Mouse (Mus musculus) thymus, adult 18-20 months (tissue): Measurements from ENCODE around the gene Tex35.

ENCODE experiments used
- DNase-seq, 2 experiments: peaks; one replicate each; pipeline ENCODE4 v3.0.0; 2022; ENCODE audit warnings: mixed read lengths in 2 of 2

Tex35 gene

DNA sequence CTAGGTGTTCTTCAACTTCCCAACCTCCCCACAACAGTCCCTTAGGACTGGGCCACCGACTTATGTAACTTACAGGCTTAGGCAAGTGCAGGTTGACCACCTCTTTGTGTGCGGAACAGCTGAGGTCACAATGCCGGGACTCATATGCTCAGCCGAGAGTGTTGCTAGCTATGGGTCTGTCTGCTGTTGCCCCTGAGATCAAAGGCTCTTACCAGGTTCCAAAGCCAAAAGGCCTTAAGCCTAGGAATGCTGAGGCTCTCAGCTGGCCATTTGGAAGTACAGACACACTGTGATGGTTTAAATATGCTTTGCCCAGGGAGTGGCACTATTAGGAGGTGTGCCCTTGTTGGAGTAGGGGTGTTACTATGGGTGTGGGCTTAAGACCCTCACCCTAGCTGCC is at the start of gene Tex35:
TSS of gene Tex35 (minus strand) at position 101 of the 400 bp plus-strand sequence.
- no peak for DNase-seq

DNA sequence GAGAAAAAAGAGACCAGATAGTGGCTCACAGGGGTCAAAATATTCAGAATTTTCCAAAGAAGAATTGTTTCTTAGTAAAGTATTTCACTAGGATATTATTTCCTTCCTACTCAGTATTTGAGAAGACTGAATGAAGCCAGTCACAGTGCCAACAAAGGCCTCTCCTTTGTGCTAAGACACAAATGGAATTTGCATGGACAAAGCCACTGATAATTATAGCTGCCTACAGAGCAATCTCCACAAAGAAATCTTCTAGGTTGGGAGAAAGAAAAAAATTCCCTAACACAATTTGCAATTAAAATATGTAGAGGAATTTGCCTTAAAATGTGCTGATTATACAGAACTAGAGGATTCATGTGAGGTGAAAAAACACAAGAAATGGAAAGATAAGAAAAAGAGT is 45.3 kb upstream of the Tex35 start:
- DNase-seq: no peak

DNA sequence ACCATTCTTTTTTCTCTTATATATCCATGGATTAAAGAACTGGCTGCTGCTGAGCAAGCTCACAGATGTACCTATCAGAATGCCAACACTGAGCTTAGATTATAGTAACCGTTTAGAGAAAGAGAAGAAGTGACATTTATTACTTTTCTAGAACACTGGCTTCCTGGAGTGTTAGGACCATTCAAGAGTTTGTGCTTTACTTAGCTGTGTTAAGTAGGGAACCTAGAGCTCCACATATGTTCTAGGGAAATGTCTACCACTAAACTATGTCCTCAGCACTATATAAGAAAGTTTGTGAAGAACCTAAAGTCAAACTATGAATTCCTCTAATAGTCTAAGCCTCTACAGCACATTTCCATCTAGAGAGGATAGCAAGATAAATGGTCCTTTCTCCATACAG is 41.6 kb upstream of the Tex35 start:
- no peak for DNase-seq

DNA sequence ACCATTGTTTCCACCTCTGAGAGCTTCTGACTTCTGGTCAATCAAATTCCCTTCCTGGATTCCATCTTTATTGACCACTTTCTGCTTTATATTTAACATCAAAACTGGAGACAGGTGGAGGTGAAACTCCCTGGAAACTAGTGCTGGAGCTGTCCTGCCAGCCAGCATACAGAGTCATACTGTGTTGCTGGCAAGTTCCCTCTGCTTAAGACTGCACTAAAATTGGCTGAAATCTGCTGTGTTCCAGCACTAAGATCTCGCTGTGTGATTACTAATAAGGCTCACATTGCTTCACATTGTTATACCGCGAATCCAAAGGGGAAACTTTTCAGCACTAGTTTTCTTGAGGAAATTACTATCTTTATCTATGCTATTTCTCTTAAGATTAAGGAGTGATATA is 36.1 kb upstream of the Tex35 start:
- no peak for DNase-seq

DNA sequence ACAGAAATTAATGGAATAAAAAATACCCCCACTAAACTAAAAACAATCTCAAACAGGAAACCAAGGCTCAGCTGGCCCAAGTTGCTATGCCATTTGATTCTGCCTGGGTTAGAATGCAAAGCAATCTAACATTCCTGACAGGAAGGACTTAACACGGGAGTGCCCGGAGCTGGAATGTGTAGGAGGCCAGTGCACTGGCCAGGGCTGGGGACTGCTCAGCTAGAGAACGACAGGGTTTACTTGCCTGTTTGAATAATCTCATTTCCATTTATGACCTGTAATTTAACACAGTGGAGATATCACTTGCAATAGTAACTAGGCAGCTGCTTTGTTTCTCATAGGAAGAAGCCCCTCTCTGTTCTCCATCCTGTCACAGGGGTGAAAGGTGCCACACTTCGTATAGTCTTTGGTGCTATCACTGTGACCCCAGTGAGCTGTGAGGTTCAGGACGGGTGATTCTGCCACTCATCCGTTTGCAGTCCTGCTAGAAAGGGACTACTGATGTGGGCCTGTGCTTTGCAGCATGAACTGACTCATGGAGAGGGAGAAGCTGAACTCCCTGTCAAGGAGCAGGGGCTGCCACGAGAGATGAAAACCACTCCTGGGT is 34.9 kb upstream of the Tex35 start:
- DNase-seq: no peak

DNA sequence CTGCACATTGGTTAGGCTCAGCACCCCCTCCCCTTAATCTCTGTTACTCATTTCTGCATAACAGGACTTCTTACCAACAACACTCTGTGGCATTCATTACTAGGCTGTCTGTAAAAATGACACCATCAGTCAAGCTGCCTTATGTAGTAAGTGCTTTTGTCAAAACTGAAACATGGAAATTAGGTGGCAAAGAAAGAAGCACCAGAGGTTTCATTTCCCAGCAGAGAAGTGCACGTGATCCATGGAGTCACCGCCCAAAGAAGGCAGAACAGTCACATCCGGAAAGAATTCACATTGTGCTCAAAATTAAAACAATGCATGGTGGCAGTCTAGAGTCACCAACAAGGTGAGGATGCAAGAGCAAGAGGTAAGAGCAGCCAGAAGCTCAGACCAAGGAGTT is 32.5 kb upstream of the Tex35 start:
- DNase-seq: no peak

DNA sequence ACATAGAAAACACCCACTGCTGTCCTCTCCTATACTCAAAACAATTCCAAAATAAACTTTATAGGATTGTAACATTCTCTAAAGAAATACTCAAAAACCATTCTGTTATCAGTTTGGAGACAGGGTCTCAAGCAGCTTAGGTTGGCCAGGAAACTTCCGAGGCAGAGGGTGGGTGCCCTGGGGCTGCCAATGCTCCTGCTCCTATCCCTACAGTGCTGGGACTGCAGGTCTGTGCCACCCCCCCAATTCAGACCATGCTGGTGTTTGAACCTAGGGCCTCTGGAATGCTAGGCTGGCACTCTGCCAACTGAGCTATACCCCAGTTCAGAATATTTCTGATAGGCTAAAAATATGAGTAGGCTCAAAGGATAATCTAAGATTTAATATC is 29.4 kb upstream of the Tex35 start:
- no peak for DNase-seq

DNA sequence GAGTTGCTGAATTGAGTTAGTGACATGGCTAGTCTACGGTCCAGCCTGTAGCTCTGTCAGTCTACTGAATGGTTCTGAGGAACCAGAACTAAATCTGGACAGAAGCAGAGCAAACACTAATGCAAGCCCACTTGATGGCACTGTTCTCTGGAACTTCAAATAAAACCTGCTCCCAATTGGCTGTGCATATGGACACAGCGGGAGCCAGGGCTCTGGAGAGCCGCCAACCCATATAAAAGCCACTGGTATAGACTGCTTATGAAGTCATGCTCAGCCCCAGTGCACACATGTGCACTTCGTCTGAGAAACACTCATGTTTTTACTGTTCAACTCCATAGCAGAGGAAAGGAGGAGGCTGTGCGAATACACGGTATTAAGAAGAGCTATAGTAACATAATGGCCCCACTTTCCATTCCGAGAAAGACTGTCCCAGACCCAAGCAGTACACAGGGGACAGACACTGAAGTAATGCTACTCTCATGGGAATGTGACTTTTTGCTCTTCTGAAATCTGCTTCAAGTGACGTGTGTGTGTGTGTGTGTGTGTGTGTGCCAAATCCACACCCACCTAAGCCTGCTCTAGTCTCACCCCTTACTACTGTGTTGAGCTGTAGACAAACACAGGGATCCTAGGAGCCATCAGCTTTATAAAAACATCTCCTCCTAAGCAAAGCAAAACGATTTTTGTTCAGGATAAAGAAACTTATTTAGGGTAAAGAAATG is 28.8 kb upstream of the Tex35 start:
- no peak for DNase-seq

DNA sequence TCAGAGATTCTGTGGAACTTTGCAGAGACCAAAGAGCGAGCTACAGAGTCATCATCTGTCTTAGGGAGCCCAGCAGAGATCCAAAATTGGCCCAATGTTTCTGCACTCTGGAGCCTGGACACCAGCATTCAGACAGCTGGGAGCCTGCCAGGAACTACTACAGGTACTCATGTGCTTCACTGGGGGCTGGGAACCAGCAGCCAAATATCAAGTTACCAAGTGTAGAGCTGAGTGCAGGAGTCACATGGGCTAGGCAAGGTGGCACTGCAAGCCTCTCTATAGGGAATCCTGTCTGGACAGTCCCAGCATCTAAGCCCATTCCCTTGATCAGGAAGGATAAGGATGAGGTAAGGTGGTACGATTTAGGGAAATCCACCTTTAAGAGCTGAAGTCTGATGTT is 19.7 kb upstream of the Tex35 start:
- DNase-seq: no peak

DNA sequence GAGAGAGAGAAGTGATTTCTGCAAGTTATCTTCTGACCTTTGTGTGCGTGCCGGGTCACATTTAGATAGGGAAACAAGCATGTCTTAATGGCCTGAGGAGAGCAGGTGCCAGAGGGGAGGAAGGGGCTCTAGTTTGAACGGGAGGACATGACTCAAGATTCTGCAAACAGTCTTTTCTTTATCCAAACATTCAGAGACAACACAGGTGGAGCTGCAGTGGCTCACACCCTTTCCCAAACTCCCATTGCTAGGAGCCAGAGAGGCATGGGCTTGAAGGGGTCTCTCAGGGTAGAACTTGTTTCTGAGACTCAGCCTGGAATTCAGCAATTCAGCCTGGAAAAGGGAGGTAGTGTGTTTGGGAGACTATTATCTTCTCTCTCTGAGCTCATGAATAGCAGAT is 15.4 kb upstream of the Tex35 start:
- DNase-seq: no peak

DNA sequence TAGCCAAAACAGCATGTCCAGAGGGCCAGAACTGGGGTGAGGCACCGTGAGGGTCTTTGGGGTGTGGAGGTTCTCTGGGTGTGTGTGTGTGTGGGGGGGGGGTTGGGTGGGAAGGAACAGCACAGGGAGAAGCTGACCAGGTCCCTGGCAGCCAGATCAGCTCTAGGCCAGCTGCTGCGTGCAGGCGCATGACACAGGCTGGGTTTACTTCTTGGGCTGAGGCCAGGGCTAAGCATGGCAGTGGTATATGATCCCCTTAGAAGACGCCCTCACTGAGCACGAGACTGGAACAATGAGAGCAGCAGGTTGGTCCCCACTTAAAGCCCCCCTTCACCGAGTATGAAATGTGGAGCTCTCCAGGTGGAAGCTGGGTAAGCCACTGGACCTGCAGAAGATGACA is 10.7 kb upstream of the Tex35 start:
- no peak for DNase-seq

DNA sequence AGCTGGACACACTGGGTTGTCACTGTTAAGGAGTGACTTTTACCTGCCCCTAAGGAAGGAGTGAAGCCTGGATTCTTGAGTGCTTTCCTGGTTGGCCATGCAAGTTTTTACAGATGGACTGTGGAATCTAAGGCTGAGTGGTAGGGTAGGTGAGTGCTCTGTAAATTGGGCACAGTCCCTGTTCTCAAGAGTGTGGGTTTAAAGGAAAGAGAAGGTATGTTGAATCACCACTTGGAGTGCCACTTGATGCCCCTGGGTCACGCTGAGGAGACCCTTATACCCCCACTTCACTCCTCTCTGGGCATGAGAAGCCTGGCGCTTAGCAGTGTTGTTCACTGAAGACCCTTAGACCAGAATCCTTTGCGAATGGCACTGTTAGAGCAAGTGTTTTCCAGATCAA is 9.0 kb upstream of the Tex35 start:
- DNase-seq: no peak

DNA sequence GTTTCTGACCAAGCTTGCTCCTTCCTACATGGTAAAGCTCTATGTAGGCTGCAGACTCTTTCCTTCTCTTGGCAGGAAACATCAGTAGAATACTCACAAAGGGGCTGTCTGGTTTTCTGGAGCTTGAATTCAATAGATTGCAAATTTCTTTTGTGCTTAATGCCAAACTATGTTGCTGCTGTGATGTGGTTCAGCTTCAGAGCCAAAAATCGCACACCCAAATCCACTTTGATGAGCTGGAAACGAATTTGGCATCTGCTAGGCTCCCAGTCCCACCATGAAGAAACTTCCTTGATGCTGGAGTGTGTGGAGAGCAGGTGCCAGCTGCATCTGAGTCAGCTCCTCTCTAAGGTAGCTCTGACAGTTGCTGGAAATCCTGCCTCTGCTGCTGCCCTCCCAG is 6.0 kb upstream of the Tex35 start:
- no peak for DNase-seq

DNA sequence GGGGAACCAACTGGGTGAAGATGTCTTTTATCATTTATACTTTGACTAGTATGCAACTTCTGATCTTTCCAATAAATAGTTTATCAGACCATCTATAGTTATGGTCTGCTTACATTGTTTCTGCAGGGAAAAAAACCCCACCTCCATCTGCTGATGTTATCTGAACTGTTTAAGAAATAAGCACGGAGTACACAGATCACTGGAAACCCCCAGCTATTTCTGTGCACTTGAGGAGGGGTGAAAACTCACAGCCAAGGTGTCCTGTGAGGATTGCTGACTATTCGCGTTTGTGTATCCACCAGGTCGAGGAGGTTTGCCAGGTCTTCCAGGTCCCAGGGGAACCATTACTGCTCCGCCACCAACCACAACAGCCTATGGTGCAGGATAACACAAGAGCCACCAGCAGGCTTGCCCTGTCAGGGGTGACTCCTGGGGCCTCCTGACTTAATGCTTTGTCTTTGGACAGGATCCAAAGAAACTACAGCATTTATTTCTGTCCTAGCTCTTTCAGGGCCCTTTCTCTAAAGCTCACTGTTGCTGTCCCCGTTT is 1.9 kb upstream of the Tex35 start:
- DNase-seq: no peak

DNA sequence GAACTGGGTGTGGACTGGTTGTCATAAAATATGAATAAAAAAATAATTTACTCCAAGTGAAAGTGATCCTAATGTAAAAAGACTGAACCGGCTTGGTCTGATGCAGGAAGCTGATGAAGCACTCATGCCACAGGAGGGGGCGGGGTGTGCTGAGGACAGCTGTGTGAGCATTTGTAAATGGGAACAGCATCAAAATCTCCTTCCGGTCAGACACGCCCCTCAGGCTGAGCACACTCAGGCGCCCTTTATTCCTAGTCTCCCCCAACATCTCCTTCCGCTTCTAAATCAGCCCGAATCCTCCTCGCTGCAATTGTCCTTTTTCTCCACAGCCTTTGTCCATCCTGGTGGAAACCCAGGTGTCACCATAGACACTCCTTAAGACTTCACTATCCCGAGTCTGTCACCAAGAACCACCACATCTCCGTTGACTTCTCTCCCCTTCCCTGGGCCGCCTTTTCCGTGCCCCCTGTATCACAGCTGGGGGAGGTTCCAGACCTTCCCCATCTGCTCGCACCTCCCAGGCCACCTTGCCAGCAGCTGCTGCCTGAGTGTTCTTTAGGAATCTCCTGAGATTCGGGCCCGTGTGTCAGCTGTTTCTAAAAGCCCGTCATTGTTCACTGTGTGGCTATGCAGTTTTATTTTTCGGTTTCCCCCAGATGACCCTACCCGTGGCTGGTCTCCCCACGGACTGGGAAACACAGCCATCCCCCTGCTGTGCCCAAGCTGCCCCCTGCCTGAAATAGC is 7.2 kb downstream of the Tex35 start:
- DNase-seq: no peak

DNA sequence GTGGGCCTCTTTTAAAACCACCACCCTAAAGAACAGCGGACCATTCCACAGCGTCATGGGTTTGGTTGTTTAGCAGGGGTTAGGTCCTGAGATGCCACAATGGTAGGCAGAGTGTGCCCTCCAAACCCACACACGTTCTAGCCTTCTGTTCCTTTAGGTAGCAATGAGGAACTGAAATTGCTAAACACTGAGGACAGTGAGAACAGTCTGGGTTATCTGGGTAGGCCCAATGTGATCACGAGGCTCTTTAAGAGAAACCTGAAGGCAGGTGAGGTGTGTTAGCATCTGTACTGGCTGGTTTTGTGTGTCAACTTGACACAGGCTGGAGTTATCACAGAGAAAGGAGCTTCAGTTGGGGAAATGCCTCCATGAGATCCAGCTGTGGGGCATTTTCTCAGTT is 12.9 kb downstream of the Tex35 start:
- DNase-seq: no peak

DNA sequence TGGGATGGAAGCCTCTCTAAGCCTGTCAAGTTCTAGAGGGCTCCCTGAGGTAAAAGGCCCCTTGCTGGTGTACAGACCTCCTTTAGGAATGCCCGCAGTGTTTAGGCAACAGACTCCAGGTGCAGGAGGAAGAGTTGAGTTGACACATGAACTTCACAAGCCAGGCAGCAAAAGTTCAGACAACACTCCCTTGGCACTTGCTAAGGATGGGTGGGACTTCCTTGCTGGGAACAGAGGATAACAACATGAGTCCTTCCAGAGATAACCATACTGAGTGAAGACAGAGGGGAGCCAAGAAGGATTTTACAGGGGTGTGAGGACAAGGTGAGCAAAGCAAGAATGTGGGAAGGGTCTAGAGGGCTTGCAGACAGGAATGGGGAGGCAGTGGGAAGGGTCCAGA is 15.9 kb downstream of the Tex35 start:
- no peak for DNase-seq

DNA sequence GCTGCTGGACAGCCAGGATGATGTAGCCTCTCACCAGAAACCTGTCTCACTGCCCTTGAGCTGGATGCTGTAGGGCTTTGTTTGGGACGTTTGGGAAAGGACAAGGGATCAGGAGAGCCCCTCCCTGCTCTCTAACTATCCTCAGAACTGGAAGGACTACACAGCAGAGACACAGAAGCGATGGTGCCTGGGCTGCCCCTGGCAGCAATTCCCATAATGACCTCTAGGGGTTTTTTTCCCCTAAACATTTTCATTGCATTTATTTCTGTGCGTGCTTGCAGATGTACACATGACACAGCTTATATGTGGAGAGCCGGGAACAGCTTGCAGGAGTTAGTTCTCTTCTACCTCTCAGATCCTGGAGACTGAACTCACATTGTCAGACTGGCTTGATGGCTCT is 16.3 kb downstream of the Tex35 start:
- no peak for DNase-seq

DNA sequence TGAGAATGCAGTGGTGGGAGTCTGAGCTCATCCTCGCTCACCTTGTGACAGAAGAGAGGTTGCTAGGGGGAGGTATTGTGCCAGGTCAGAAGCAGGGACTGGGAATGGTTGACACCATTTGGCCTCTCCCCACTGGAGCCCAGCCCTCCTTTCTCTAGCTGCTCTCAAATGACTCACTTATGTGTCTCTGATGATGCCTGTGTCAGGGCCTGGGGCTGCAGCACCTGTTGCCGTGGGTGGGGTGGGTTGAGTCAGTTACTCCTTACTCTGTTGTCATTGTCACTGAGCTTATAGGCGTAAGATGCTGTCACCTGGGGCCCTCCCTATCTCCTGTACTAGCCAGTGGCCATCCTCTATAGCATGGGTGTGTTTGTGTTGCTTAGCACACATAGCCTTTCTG is 17.6 kb downstream of the Tex35 start:
- DNase-seq: no peak

DNA sequence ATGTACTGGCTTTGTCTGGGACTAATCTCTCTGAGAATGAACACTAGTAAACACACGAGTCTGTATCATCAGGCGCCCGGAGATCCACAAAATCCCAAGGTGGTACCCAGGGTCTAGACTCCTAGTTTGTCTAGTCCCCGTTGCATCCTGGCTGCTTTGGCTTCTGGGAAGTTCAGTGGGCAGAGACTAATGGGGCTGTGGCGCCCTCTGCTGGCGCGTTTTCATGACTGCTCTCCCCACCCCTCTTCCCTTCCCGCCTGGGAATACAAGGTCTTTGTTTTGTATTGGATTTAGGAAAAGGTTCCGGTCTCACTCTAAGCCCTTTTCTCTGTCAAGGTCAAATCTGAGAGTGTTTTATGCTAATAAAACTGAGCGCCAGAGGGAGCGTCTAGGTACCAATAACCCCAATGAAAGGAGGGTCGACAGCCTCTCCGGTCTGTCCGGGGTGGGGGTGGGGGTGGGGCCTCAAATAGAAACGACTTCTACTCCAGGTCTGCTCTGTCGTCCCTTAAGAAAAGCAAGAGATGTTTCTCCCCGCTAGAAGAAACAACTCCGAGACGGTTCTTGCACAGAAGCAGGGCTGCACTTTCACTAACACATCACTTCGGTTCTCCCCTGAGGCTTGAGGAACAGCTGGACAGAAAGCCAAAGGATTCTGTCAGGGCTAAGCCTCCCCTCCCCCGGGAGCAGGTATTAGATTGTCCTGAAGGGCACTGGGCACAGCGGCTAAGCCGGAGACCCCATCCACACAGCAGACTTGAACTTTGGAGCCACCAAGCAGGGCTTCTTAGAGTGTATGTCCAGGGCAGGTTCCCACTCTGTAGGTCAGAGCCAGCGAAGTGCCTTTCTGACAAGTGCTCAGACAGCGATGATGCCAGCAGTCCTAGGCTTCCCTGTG is 22.1 kb downstream of the Tex35 start:
- no peak for DNase-seq

DNA sequence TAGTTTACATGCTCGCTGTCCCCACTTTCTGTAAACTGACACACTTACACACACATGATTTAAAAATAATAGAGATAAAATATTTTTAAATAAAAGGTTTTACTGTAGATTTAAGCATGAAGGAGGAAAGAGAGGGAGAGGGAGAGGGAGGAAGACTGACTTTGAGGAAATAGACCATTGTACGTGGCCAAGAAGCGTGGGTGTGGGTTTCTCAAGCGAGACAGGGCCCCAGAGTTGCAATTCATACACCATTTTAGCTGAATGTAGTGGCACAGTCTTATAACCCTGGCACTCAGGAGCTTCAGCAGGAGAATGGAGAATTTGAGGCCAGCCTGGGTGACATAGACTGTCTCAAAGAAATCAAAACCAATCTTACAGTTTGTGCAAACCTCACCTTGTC is 25.5 kb downstream of the Tex35 start:
- no peak for DNase-seq

DNA sequence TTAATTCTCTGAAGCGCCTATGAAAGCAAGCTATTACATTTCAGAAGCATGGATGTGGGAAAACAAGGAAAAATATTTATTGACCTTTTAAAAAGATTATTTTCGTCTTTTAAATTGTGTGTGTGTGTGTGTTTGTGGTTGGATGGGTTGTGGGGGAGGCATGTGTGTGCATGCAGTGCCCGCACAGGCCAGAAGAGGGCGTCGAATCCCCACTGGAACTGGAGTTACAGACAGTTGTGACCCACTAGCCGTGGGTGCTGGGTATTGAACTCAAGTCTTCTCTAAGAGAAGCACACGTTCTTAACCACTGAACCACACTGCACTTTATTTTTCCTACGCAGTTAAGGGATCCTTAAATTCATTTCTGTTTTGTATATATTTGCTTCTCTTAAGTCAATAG is 26.5 kb downstream of the Tex35 start:
- DNase-seq: no peak
